Mouse (Mus musculus) heart, adult 2 months (tissue): ENCODE measurements around the gene Fdx1l. TPM values are rescaled to one million over a fixed set of nuclear protein-coding genes. Genes with fewer than 3 reads are reported as not detected.

Experiments used
- DNase-seq, 2 experiments: peaks; one replicate each; pipeline ENCODE4 v3.0.0; 2021
- H3K27ac ChIP-seq: fragments of 200-600 bp; 2 replicates; pipeline ENCODE4 v1.8.1; 2022
- H3K27me3 ChIP-seq: fragments of 200-500 bp; 2 replicates; pipeline ENCODE4 v1.6.1; 2012; ENCODE audit warnings: mild to moderate bottlenecking, low read length, inconsistent platforms, mixed read lengths; ENCODE audit not compliant: control insufficient read depth, insufficient read depth
- H3K36me3 ChIP-seq: fragments of 200-500 bp; 2 replicates; pipeline ENCODE4 v1.6.1; 2012; ENCODE audit warnings: low read length, inconsistent platforms; ENCODE audit not compliant: control insufficient read depth, insufficient read depth
- H3K4me1 ChIP-seq: fragments of 200-500 bp; 2 replicates; pipeline ENCODE4 v1.6.1; 2011; ENCODE audit warnings: low read length; ENCODE audit not compliant: control insufficient read depth, insufficient read depth
- H3K4me3 ChIP-seq: fragments of 200-600 bp; 2 replicates; pipeline ENCODE4 v1.8.1; 2022
- H3K79me2 ChIP-seq: fragments of 200-500 bp; replicated peaks from 2 replicates; pipeline ENCODE4 v1.6.1; 2012; ENCODE audit warnings: mild to moderate bottlenecking, inconsistent platforms, low read length, moderate library complexity, mixed read lengths; ENCODE audit not compliant: control insufficient read depth, insufficient read depth
- H3K9ac ChIP-seq: fragments of 200-500 bp; 2 replicates; pipeline ENCODE4 v1.6.1; 2012; ENCODE audit warnings: low read depth, mild to moderate bottlenecking, control low read depth, inconsistent platforms, low read length, mixed read lengths
- CTCF ChIP-seq: fragments of 200-600 bp; IDR thresholded peaks from 2 replicates; pipeline ENCODE4 v1.8.1; 2022; ENCODE audit warnings: antibody characterized with exemption, mild to moderate bottlenecking, moderate library complexity
- EP300 ChIP-seq: fragments of 200-500 bp; IDR thresholded peaks from 2 replicates; pipeline ENCODE4 v1.6.1; 2011; ENCODE audit warnings: low read depth, low read length, control low read depth; ENCODE audit not compliant: insufficient read depth
- POLR2A ChIP-seq: fragments of 200-500 bp; IDR thresholded peaks from 2 replicates; pipeline ENCODE4 v1.6.1; 2011; ENCODE audit warnings: mild to moderate bottlenecking, low read depth, low read length, control low read depth; ENCODE audit not compliant: insufficient read depth
- WGBS: fragments of 180-500 bp; shearing (Covaris S2); methylation state at CpG from one replicate; pipeline ENCODE4 v1.1.7; 2018; 5-methylcytosine and 5-hydroxymethylcytosine counted together
- intact Hi-C: fragments of 180-260 bp; cut with DNase I; formaldehyde crosslinking; loops from one replicate; pipeline ENCODE4 v1.15.1; 2025
- polyA plus RNA-seq: library from polyadenylated mRNA; depleted of rRNA; stranded (reverse); fragments of >200 nt; gene quantifications from 2 replicates; pipeline ENCODE4 v1.2.3, GENCODE M21; 2012
- total RNA-seq, 2 experiments: library from RNA; stranded (reverse); gene quantifications; 2 replicates each; pipeline ENCODE4 v1.2.3; 2021

Fdx1l gene
- total and polyA plus RNA-seq, 3 experiments, result 35.8 to 51.1 (median 41.4) TPM

DNA sequence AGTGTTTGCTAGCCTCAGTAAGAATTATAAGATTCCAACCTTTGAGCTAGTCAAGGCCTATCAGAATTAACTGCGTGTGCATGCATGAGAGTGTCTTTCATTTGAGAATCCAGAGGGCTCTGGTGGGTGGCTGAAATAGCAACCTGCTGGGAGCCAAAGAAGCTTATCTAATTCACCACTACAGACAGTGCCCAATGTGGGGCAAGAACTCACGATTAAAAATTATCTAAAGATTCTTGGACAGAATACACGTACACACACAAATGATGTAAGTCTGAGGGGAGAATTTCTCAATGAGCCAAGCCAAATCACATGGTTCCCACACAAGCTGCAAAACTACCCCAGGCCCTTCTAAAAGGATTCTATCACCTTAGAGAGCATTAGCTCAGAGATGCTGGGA is 9.9 kb upstream of the Fdx1l start:
- intact Hi-C loops, result no loop called here
- TF ChIP-seq EP300, result no peak
- TF ChIP-seq POLR2A, result no peak
- TF ChIP-seq CTCF, result no peak
- Histone ChIP-seq H3K36me3 (peaks cover 3% of the 10 kb centered on the region), H3K27ac (no peak overlapping the region), H3K9ac (no peak overlapping the region), H3K4me1 (no peaks in the 10 kb centered on the region), H3K79me2 (0 out of 2 replicates have a peak, but pooled peaks cover 3% of the 10 kb centered on the region), H3K27me3 (no peaks in the 10 kb centered on the region), H3K4me3 (no peak overlapping the region)
- WGBS, result 50% methylated on average over 3 of the region's 3 CpGs
- DNase-seq, result no peak

DNA sequence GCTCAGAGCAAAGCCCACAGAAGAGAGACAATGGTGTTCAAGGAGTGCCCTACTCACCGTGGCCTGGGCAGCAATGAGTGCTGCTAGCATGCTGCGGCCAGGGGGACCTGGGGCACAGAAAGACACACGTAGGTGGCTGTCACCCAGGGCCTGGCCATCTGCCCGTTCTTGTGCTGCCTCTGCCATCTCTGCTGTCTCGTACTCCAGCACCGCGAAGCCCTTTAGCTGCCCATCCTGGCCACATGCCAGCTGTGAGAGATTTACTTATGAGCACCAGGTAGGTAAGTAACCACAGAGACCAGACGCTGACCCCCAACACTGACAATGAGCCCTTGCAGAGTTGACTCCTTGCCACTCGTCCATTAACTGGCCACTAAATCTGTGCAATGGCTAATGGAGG is 7.7 kb upstream of the Fdx1l start:
- 0 out of 2 replicates have a peak, but pooled peaks cover 1% of the 10 kb centered on the region for H3K79me2 ChIP-seq
- no peaks in the 10 kb centered on the region for H3K4me1 ChIP-seq
- TF ChIP-seq EP300 (no peak), CTCF (no peak), POLR2A (no peak)
- intact Hi-C loops, result no loop called here
- H3K4me3 ChIP-seq, result no peak overlapping the region
- no peaks in the 10 kb centered on the region for H3K27me3 ChIP-seq
- 76% methylated on average over 9 of the region's 9 CpGs for WGBS
- H3K36me3 ChIP-seq, result peaks cover 3% of the 10 kb centered on the region
- H3K27ac ChIP-seq, result no peak overlapping the region
- H3K9ac ChIP-seq, result no peak overlapping the region
- no peak for DNase-seq

DNA sequence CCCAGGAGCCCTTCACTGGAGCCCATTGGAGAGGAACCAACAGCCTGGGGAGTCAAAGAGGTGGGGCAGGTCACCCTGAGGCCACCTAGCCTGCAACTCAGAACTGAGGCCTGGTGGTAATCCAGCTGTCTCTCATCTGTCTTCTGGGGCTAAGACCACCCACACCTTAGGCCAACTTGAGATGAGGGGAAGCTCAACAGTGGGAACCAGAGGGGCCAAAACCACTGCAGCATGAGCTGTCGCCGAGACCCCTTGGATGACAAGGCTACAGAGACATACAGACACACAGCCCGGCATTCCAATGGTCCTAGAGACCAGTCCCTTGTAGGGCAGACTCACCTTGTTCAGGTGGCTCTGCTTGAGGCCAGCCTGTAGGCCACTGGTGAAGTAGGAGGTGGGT is 2.2 kb upstream of the Fdx1l start:
- Histone ChIP-seq H3K36me3 (no peaks in the 10 kb centered on the region), H3K4me3 (no peak overlapping the region), H3K9ac (no peak overlapping the region), H3K27me3 (no peaks in the 10 kb centered on the region), H3K4me1 (peaks cover 5% of the 10 kb centered on the region), H3K27ac (no peak overlapping the region), H3K79me2 (peaks cover 2% of the 10 kb centered on the region; the same call in 1 of the 2 replicates)
- WGBS, result 97% methylated on average over 3 of the region's 3 CpGs
- DNase-seq, result no peak
- intact Hi-C loops, result no loop called here
- TF ChIP-seq CTCF (no peak), EP300 (no peak), POLR2A (no peak)

DNA sequence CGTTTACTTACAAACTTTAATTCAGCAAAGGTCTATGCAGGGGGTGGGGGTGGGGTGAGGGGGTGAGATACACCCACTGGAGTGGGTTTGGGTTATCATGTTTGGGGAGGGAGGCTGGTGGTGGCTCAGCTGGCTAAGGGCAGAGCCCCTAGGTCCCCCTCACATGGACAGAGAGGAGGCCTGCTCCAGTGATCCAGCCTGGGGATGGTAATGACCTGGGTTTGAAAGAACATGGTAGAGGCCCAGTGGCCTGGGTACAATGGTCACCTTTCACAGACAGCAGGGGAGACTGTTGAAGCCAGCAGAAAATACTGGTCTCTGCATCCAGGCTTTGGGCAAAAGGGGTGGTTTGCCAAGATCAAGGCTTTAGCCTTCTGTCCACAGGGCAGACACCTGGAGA is 759 bp upstream of the Fdx1l start:
- H3K79me2 ChIP-seq, result peaks cover 2% of the 10 kb centered on the region; the same call in 1 of the 2 replicates
- DNase-seq, result no peak
- H3K4me1 ChIP-seq, result peaks cover 5% of the 10 kb centered on the region
- no peaks in the 10 kb centered on the region for H3K36me3 ChIP-seq
- intact Hi-C loops, result loop anchor here (1.0 to 5.0 kb wide), 2 partner anchors 15 to 42 kb away; partner anchors contain the start of gene Icam5
- H3K27ac ChIP-seq, result no peak overlapping the region
- no peak overlapping the region for H3K4me3 ChIP-seq
- TF ChIP-seq POLR2A (no peak), EP300 (no peak), CTCF (no peak)
- no peaks in the 10 kb centered on the region for H3K27me3 ChIP-seq
- H3K9ac ChIP-seq, result no peak overlapping the region
- WGBS, result 83% methylated on average over 1 of the region's 1 CpGs

DNA sequence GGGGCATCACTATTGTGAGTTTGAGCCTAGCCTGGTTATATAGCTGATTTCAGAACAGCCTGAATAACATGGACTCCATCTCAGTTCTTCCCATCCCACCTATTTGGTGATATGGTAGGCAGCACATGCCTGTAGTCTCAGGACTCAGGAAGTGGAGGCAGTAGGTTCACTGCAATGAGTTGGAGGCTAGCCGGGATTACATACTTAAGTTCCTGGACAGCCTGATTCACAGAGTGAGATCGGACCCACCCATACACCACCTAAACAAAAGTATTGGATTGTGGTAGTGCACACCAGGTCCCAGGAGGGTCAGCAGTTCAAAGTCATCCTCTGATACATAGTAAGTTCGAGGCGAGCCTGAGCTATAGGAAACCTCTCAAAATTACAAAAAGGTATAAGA is 773 bp downstream of the Fdx1l start:
- Histone ChIP-seq H3K4me1 (peaks cover 5% of the 10 kb centered on the region), H3K4me3 (peak overlapping the region; percentile 83), H3K27me3 (no peaks in the 10 kb centered on the region), H3K9ac (peak overlapping the region; percentile 94; the same call in 1 of the 2 replicates), H3K27ac (peak overlapping the region; percentile 77), H3K79me2 (peaks cover 2% of the 10 kb centered on the region; the same call in 1 of the 2 replicates), H3K36me3 (no peaks in the 10 kb centered on the region)
- TF ChIP-seq CTCF (no peak), EP300 (no peak), POLR2A (no peak)
- WGBS, result 8% methylated on average over 4 of the region's 4 CpGs
- DNase-seq, result no peak
- intact Hi-C loops, result loop anchor here (5.0 kb wide), 1 partner anchor 40 kb away; the partner anchor contains the start of gene Icam5

DNA sequence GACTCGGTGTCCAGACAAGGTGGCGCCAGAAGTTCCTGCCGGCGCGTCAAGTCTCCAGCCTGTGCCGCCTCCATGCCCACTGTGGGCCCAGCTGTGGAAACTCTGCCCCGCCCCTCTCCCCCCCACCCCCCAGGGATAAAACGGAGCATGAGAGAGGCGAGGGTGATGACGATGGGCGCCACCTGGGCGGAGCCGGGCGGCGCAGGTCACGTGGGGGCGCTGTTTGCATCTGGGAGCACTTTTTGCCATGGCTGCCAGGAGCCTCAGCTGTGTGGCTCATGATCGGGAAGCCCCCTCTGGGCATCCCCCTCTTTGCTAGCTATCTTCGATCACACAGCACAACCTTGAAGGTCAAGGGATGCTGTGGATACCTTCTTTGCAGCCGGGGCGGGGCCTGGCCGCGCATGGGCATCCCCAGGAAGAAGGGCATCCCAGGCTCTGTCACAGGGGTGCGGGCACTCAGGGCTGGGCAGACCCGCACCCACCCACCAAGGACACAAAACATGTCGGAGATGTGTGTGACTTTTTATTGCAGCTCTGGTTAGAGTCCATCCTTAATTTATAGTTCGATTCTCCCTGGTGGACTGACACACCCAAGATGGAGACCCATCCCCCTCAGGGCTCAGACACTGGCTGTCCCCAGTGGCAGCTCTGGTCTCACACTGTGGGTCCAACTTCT is 6.3 kb downstream of the Fdx1l start, which contains the start of gene Zglp1:
TSS of gene Zglp1 (minus strand) at position 88 of the 679 bp plus-strand sequence.
- Histone ChIP-seq H3K79me2 (no peaks in the 10 kb centered on the region), H3K27ac (no peak within 1 kb of the TSS), H3K27me3 (no peaks in the 10 kb centered on the region), H3K4me3 (no peak within 1 kb of the TSS), H3K9ac (no peak within 1 kb of the TSS), H3K36me3 (no peaks in the 10 kb centered on the region), H3K4me1 (no peaks in the 10 kb centered on the region)
- TF ChIP-seq EP300 (no peak), POLR2A (no peak), CTCF (no peak)
- DNase-seq, result no peak
- intact Hi-C loops, result no loop called here
- WGBS, result 84% methylated on average over 27 of the region's 27 CpGs
